Mouse (Mus musculus) heart, embryonic 13.5 days (tissue): ENCODE measurements at regions not wholly inside any gene's neighbourhood (a gene's known extent, or its start where the extent isn't known, plus 50 kb on each side); places are given as distances from the start of the nearest gene placed in this dataset.
"Not testable (repeated sequence)": the region's sequence is repeated elsewhere in the genome, so short reads cannot be mapped to it uniquely, and the experiment has no call there.

Experiments
- ATAC-seq: fragments of 200-750 bp; cut with Nextera tagmentation; 2 replicates; pipeline ENCODE4 v1.8.0; 2017; ENCODE audit warnings: moderate TSS enrichment; ENCODE audit not compliant: insufficient number of reproducible peaks, low FRiP score, low TSS enrichment; ENCODE audit errors: extremely low read depth
- H3K27ac ChIP-seq: fragments of 300-500 bp; sonication (generic); replicated peaks from 2 replicates; pipeline ENCODE4 v1.5.1; 2015; ENCODE audit warnings: moderate library complexity, mild to moderate bottlenecking, inconsistent platforms
- H3K27me3 ChIP-seq: fragments of 300-500 bp; sonication (generic); replicated peaks from 2 replicates; pipeline ENCODE4 v1.6.1; 2015; ENCODE audit warnings: mild to moderate bottlenecking, inconsistent platforms
- H3K36me3 ChIP-seq: fragments of 300-500 bp; sonication (generic); 2 replicates; pipeline ENCODE4 v1.6.1; 2015; ENCODE audit warnings: mild to moderate bottlenecking, inconsistent platforms
- H3K4me1 ChIP-seq: fragments of 300-500 bp; sonication (generic); 2 replicates; pipeline ENCODE4 v1.6.1; 2015; ENCODE audit warnings: inconsistent platforms
- H3K4me2 ChIP-seq: fragments of 300-500 bp; sonication (generic); 2 replicates; pipeline ENCODE4 v1.6.1; 2015; ENCODE audit warnings: inconsistent platforms, mild to moderate bottlenecking, moderate library complexity
- H3K4me3 ChIP-seq: fragments of 300-500 bp; sonication (generic); 2 replicates; pipeline ENCODE4 v1.5.1; 2015; ENCODE audit warnings: moderate library complexity, mild to moderate bottlenecking, inconsistent platforms
- H3K9ac ChIP-seq: fragments of 300-500 bp; sonication (generic); 2 replicates; pipeline ENCODE4 v1.6.1; 2015; ENCODE audit warnings: inconsistent platforms, mild to moderate bottlenecking, moderate library complexity
- H3K9me3 ChIP-seq: fragments of 300-500 bp; sonication (generic); 2 replicates; pipeline ENCODE4 v1.6.1; 2016; ENCODE audit warnings: inconsistent platforms
- WGBS: fragments of 180-500 bp; shearing (Covaris S2); methylation state at CpG from one replicate; pipeline ENCODE4 v1.1.7; 2015; ENCODE audit warnings: mixed read lengths; 5-methylcytosine and 5-hydroxymethylcytosine counted together

GRCm38 (mm10) chr2:116347827-116348529 lies 282.3 kb upstream of the Meis2 start:
- 62% methylated on average over 3 of the region's 3 CpGs for WGBS
- no peak overlapping the region for H3K4me3 ChIP-seq
- H3K36me3 ChIP-seq = no peaks in the 10 kb centered on the region
- no peak overlapping the region for H3K9ac ChIP-seq
- no peaks in the 10 kb centered on the region for H3K9me3 ChIP-seq
- H3K4me2 ChIP-seq = no peak overlapping the region
- H3K27me3 ChIP-seq = no peaks in the 10 kb centered on the region
- no peaks in the 10 kb centered on the region for H3K4me1 ChIP-seq
- no peak overlapping the region for H3K27ac ChIP-seq
- no peak for ATAC-seq

- Histone ChIP-seq H3K9me3 (no peaks in the 10 kb centered on the region; the same call in 1 of the 2 replicates), H3K4me1 (no peaks in the 10 kb centered on the region), H3K9ac (no peak overlapping the region), H3K36me3 (no peaks in the 10 kb centered on the region), H3K4me2 (no peak overlapping the region), H3K4me3 (no peak overlapping the region), H3K27me3 (no peaks in the 10 kb centered on the region), H3K27ac (no peak overlapping the region)
- ATAC-seq = no peak
- 72% methylated on average over 3 of the region's 3 CpGs for WGBS
Observed at GRCm38 (mm10) chr2:116331801-116332200, 266.2 kb upstream of the Meis2 start.

GRCm38 (mm10) chr2:116322039-116322770 lies 256.6 kb upstream of the Meis2 start:
- no peaks in the 10 kb centered on the region for H3K36me3 ChIP-seq
- 77% methylated on average over 14 of the region's 14 CpGs for WGBS

GRCm38 (mm10) chr2:116299551-116299950 lies 233.9 kb upstream of the Meis2 start:
- no peak overlapping the region for H3K4me3 ChIP-seq
- no peak for ATAC-seq
- no peaks in the 10 kb centered on the region for H3K4me1 ChIP-seq
- H3K27me3 ChIP-seq = no peaks in the 10 kb centered on the region
- no peak overlapping the region for H3K4me2 ChIP-seq
- no peak overlapping the region for H3K9ac ChIP-seq
- 65% methylated on average over 1 of the region's 1 CpGs for WGBS
- H3K36me3 ChIP-seq = no peaks in the 10 kb centered on the region
- H3K9me3 ChIP-seq = no peaks in the 10 kb centered on the region
- H3K27ac ChIP-seq = no peak overlapping the region

More at GRCm38 (mm10) chr2:116322039-116322770, 256.6 kb upstream of the Meis2 start:
- Histone ChIP-seq H3K4me2 (no peak overlapping the region), H3K4me3 (no peak overlapping the region), H3K4me1 (no peaks in the 10 kb centered on the region), H3K27ac (no peak overlapping the region), H3K9me3 (no peaks in the 10 kb centered on the region), H3K27me3 (no peaks in the 10 kb centered on the region), H3K9ac (no peak overlapping the region)
- ATAC-seq = no peak

GRCm38 (mm10) chr2:116289886-116290285 lies 224.2 kb upstream of the Meis2 start:
- no peak overlapping the region for H3K4me2 ChIP-seq

GRCm38 (mm10) chr2:116243191-116243590 lies 177.6 kb upstream of the Meis2 start:
- H3K9me3 ChIP-seq, H3K4me1 ChIP-seq, ATAC-seq, H3K36me3 ChIP-seq, H3K9ac ChIP-seq, H3K4me3 ChIP-seq, H3K27ac ChIP-seq, H3K4me2 ChIP-seq, H3K27me3 ChIP-seq: not testable (repeated sequence)
- 66% methylated on average over 3 of the region's 3 CpGs for WGBS

More at GRCm38 (mm10) chr2:116289886-116290285, 224.2 kb upstream of the Meis2 start:
- Histone ChIP-seq H3K27ac (no peak overlapping the region), H3K4me3 (no peak overlapping the region), H3K4me1 (no peaks in the 10 kb centered on the region), H3K36me3 (no peaks in the 10 kb centered on the region), H3K27me3 (no peaks in the 10 kb centered on the region), H3K9ac (no peak overlapping the region), H3K9me3 (no peaks in the 10 kb centered on the region)
- no peak for ATAC-seq
- WGBS = 70% methylated on average over 7 of the region's 7 CpGs

GRCm38 (mm10) chr2:116236731-116237130 lies 171.1 kb upstream of the Meis2 start:
- Histone ChIP-seq H3K9ac (no peak overlapping the region), H3K9me3 (no peaks in the 10 kb centered on the region), H3K4me2 (no peak overlapping the region), H3K27ac (no peak overlapping the region), H3K4me1 (no peaks in the 10 kb centered on the region), H3K36me3 (no peaks in the 10 kb centered on the region), H3K27me3 (no peaks in the 10 kb centered on the region), H3K4me3 (no peak overlapping the region)
- ATAC-seq = no peak

- WGBS = 84% methylated on average over 1 of the region's 1 CpGs
- Histone ChIP-seq H3K9ac (no peak overlapping the region), H3K27ac (no peak overlapping the region), H3K27me3 (no peaks in the 10 kb centered on the region), H3K9me3 (no peaks in the 10 kb centered on the region), H3K4me3 (no peak overlapping the region), H3K4me2 (no peak overlapping the region), H3K36me3 (no peaks in the 10 kb centered on the region), H3K4me1 (no peaks in the 10 kb centered on the region)
- ATAC-seq = no peak
Observed at GRCm38 (mm10) chr2:116232793-116233192, 167.2 kb upstream of the Meis2 start.

GRCm38 (mm10) chr2:116216418-116216817 lies 150.8 kb upstream of the Meis2 start:
- no peaks in the 10 kb centered on the region for H3K36me3 ChIP-seq
- H3K4me1 ChIP-seq = no peaks in the 10 kb centered on the region
- H3K4me3 ChIP-seq = no peak overlapping the region
- no peaks in the 10 kb centered on the region for H3K9me3 ChIP-seq
- H3K9ac ChIP-seq = no peak overlapping the region
- H3K27me3 ChIP-seq = no peaks in the 10 kb centered on the region
- ATAC-seq = no peak
- no peak overlapping the region for H3K27ac ChIP-seq
- 60% methylated on average over 7 of the region's 7 CpGs for WGBS
- H3K4me2 ChIP-seq = no peak overlapping the region

- Histone ChIP-seq H3K4me1 (no peaks in the 10 kb centered on the region), H3K36me3 (no peaks in the 10 kb centered on the region), H3K27me3 (no peaks in the 10 kb centered on the region), H3K27ac (no peak overlapping the region), H3K4me2 (no peak overlapping the region), H3K9me3 (no peaks in the 10 kb centered on the region), H3K9ac (no peak overlapping the region), H3K4me3 (no peak overlapping the region)
- 64% methylated on average over 14 of the region's 14 CpGs for WGBS
- no peak for ATAC-seq
Observed at GRCm38 (mm10) chr2:116201248-116202223, 135.9 kb upstream of the Meis2 start.

- no peak overlapping the region for H3K27ac ChIP-seq
- no peak overlapping the region for H3K4me2 ChIP-seq
- H3K36me3 ChIP-seq = no peaks in the 10 kb centered on the region
- no peak for ATAC-seq
- H3K4me1 ChIP-seq = no peaks in the 10 kb centered on the region
- H3K4me3 ChIP-seq = no peak overlapping the region
- H3K27me3 ChIP-seq = no peaks in the 10 kb centered on the region
- 67% methylated on average over 5 of the region's 5 CpGs for WGBS
- no peaks in the 10 kb centered on the region for H3K9me3 ChIP-seq
- no peak overlapping the region for H3K9ac ChIP-seq
Observed at GRCm38 (mm10) chr2:116200795-116201194, 135.2 kb upstream of the Meis2 start.
